Mouse (Mus musculus): ENCODE results near the gene Tmem132b. TPM values are rescaled to one million over a fixed set of nuclear protein-coding genes. Genes with fewer than 3 reads are reported as not detected.

Gene Tmem132b
- polyA plus RNA-seq, 1 experiment, result not detected

GRCm38 (mm10) chr5:125756987-125757530, 225.5 kb downstream of the Tmem132b start:
- TF ChIP-seq CTCF (conservative IDR thresholded peaks at IDR 0.05; ENCODE audit: insufficient read depth, insufficient read length, low read depth, low read length) (no peak), POLR2A (IDR thresholded peaks at IDR 0.05; ENCODE audit: low read depth, low read length) (no peak)
- no peaks in the 10 kb centered on the region for H3K27me3 ChIP-seq (replicated peaks; ENCODE audit: control insufficient read depth, insufficient read depth, low read length)
- no peak for DNase-seq
- no peaks in the 10 kb centered on the region for H3K36me3 ChIP-seq (ENCODE audit: control insufficient read depth, insufficient read depth, low read length)
- H3K4me3 ChIP-seq (ENCODE audit: insufficient read depth, low read depth, low read length), result no peak overlapping the region
- no peak overlapping the region for H3K27ac ChIP-seq (ENCODE audit: insufficient read depth, low read depth, low read length)
- 85% methylated on average over 7 of the region's 7 CpGs for WGBS
- H3K4me1 ChIP-seq (ENCODE audit: control insufficient read depth, insufficient read depth, low read length), result no peaks in the 10 kb centered on the region

- TF ChIP-seq CTCF (conservative IDR thresholded peaks at IDR 0.05; ENCODE audit: insufficient read depth, insufficient read length, low read depth, low read length) (no peak), POLR2A (IDR thresholded peaks at IDR 0.05; ENCODE audit: low read depth, low read length) (no peak)
Observed at GRCm38 (mm10) chr5:125758506-125758905, 226.9 kb downstream of the Tmem132b start.

GRCm38 (mm10) chr5:125766941-125767340, 235.4 kb downstream of the Tmem132b start:
- no peaks in the 10 kb centered on the region for H3K4me1 ChIP-seq (ENCODE audit: control insufficient read depth, insufficient read depth, low read length)
- DNase-seq, result no peak
- TF ChIP-seq CTCF (conservative IDR thresholded peaks at IDR 0.05; ENCODE audit: insufficient read depth, insufficient read length, low read depth, low read length), result no peak
- TF ChIP-seq POLR2A (IDR thresholded peaks at IDR 0.05; ENCODE audit: low read depth, low read length), result no peak
- H3K27ac ChIP-seq (ENCODE audit: insufficient read depth, low read depth, low read length), result no peak overlapping the region
- no peaks in the 10 kb centered on the region for H3K27me3 ChIP-seq (replicated peaks; ENCODE audit: control insufficient read depth, insufficient read depth, low read length)
- H3K36me3 ChIP-seq (ENCODE audit: control insufficient read depth, insufficient read depth, low read length), result no peaks in the 10 kb centered on the region
- 73% methylated on average over 6 of the region's 6 CpGs for WGBS
- H3K4me3 ChIP-seq (ENCODE audit: insufficient read depth, low read depth, low read length), result no peak overlapping the region

More at GRCm38 (mm10) chr5:125758506-125758905, 226.9 kb downstream of the Tmem132b start:
- H3K4me3 ChIP-seq (ENCODE audit: insufficient read depth, low read depth, low read length), result no peak overlapping the region
- no peaks in the 10 kb centered on the region for H3K27me3 ChIP-seq (replicated peaks; ENCODE audit: control insufficient read depth, insufficient read depth, low read length)
- H3K36me3 ChIP-seq (ENCODE audit: control insufficient read depth, insufficient read depth, low read length), result no peaks in the 10 kb centered on the region
- DNase-seq, result no peak
- H3K27ac ChIP-seq (ENCODE audit: insufficient read depth, low read depth, low read length), result no peak overlapping the region
- H3K4me1 ChIP-seq (ENCODE audit: control insufficient read depth, insufficient read depth, low read length), result no peaks in the 10 kb centered on the region
- whole genome bisulfite sequencing, result 90% methylated on average over 1 of the region's 1 CpGs

GRCm38 (mm10) chr5:125767950-125768349, 236.4 kb downstream of the Tmem132b start:
- H3K27ac ChIP-seq (ENCODE audit: insufficient read depth, low read depth, low read length), result no peak overlapping the region
- WGBS, result 25% methylated on average over 1 of the region's 1 CpGs
- no peak for TF ChIP-seq CTCF (conservative IDR thresholded peaks at IDR 0.05; ENCODE audit: insufficient read depth, insufficient read length, low read depth, low read length)
- no peak for TF ChIP-seq POLR2A (IDR thresholded peaks at IDR 0.05; ENCODE audit: low read depth, low read length)
- H3K4me1 ChIP-seq (ENCODE audit: control insufficient read depth, insufficient read depth, low read length), result no peaks in the 10 kb centered on the region
- H3K4me3 ChIP-seq (ENCODE audit: insufficient read depth, low read depth, low read length), result no peak overlapping the region
- H3K36me3 ChIP-seq (ENCODE audit: control insufficient read depth, insufficient read depth, low read length), result no peaks in the 10 kb centered on the region
- H3K27me3 ChIP-seq (replicated peaks; ENCODE audit: control insufficient read depth, insufficient read depth, low read length), result no peaks in the 10 kb centered on the region
- DNase-seq, result no peak

GRCm38 (mm10) chr5:125772238-125772637, 240.7 kb downstream of the Tmem132b start:
- no peak overlapping the region for H3K27ac ChIP-seq (ENCODE audit: insufficient read depth, low read depth, low read length)
- 94% methylated on average over 4 of the region's 4 CpGs for WGBS

GRCm38 (mm10) chr5:125772756-125773155, 241.2 kb downstream of the Tmem132b start:
- no peak for DNase-seq
- WGBS, result 44% methylated on average over 2 of the region's 2 CpGs
- no peak overlapping the region for H3K27ac ChIP-seq (ENCODE audit: insufficient read depth, low read depth, low read length)
- no peaks in the 10 kb centered on the region; the same call in 1 of the 2 replicates for H3K27me3 ChIP-seq (replicated peaks; ENCODE audit: control insufficient read depth, insufficient read depth, low read length)
- no peaks in the 10 kb centered on the region for H3K36me3 ChIP-seq (ENCODE audit: control insufficient read depth, insufficient read depth, low read length)
- TF ChIP-seq CTCF (conservative IDR thresholded peaks at IDR 0.05; ENCODE audit: insufficient read depth, insufficient read length, low read depth, low read length) (no peak), POLR2A (IDR thresholded peaks at IDR 0.05; ENCODE audit: low read depth, low read length) (no peak)
- H3K4me3 ChIP-seq (ENCODE audit: insufficient read depth, low read depth, low read length), result no peak overlapping the region
- no peaks in the 10 kb centered on the region for H3K4me1 ChIP-seq (ENCODE audit: control insufficient read depth, insufficient read depth, low read length)

More at GRCm38 (mm10) chr5:125772238-125772637, 240.7 kb downstream of the Tmem132b start:
- Histone ChIP-seq H3K36me3 (ENCODE audit: control insufficient read depth, insufficient read depth, low read length) (no peaks in the 10 kb centered on the region), H3K4me1 (ENCODE audit: control insufficient read depth, insufficient read depth, low read length) (no peaks in the 10 kb centered on the region), H3K27me3 (replicated peaks; ENCODE audit: control insufficient read depth, insufficient read depth, low read length) (no peaks in the 10 kb centered on the region; the same call in 1 of the 2 replicates), H3K4me3 (ENCODE audit: insufficient read depth, low read depth, low read length) (no peak overlapping the region)
- no peak for DNase-seq
- TF ChIP-seq CTCF (conservative IDR thresholded peaks at IDR 0.05; ENCODE audit: insufficient read depth, insufficient read length, low read depth, low read length) (no peak), POLR2A (IDR thresholded peaks at IDR 0.05; ENCODE audit: low read depth, low read length) (no peak)

- H3K27me3 ChIP-seq (replicated peaks; ENCODE audit: control insufficient read depth, insufficient read depth, low read length), result no peaks in the 10 kb centered on the region
- 95% methylated on average over 1 of the region's 1 CpGs for WGBS
- TF ChIP-seq CTCF (conservative IDR thresholded peaks at IDR 0.05; ENCODE audit: insufficient read depth, insufficient read length, low read depth, low read length) (no peak), POLR2A (IDR thresholded peaks at IDR 0.05; ENCODE audit: low read depth, low read length) (no peak)
- no peaks in the 10 kb centered on the region for H3K36me3 ChIP-seq (ENCODE audit: control insufficient read depth, insufficient read depth, low read length)
- H3K4me3 ChIP-seq (ENCODE audit: insufficient read depth, low read depth, low read length), result no peak overlapping the region
- H3K27ac ChIP-seq (ENCODE audit: insufficient read depth, low read depth, low read length), result no peak overlapping the region
- no peaks in the 10 kb centered on the region for H3K4me1 ChIP-seq (ENCODE audit: control insufficient read depth, insufficient read depth, low read length)
- DNase-seq, result no peak
Observed at GRCm38 (mm10) chr5:125780332-125780731, 248.8 kb downstream of the Tmem132b start.
